Mouse (Mus musculus) hindbrain, embryonic 14.5 days (tissue): ENCODE results near the gene Klhl22. TPM values are rescaled to one million over a fixed set of nuclear protein-coding genes. Genes with fewer than 3 reads are reported as not detected.

Experiments
- ATAC-seq: fragments of 200-750 bp; cut with Nextera tagmentation; 2 replicates; pipeline ENCODE4 v1.8.0; 2017; ENCODE audit warnings: moderate number of reproducible peaks, mild to moderate bottlenecking, moderate TSS enrichment, moderate library complexity; ENCODE audit not compliant: low FRiP score
- DNase-seq: peaks from one replicate; pipeline ENCODE4 v3.0.0-alpha.2; 2015; ENCODE audit warnings: low spot score
- H3K27ac ChIP-seq: fragments of 300-500 bp; sonication (generic); 2 replicates; pipeline ENCODE4 v1.5.1; 2014; ENCODE audit warnings: mild to moderate bottlenecking, moderate library complexity
- H3K27me3 ChIP-seq: fragments of 300-500 bp; sonication (generic); 2 replicates; pipeline ENCODE4 v1.6.1; 2014; ENCODE audit warnings: mild to moderate bottlenecking, low read length, mixed read lengths; ENCODE audit not compliant: control insufficient read depth, insufficient read depth
- H3K36me3 ChIP-seq: fragments of 300-500 bp; sonication (generic); replicated peaks from 2 replicates; pipeline ENCODE4 v1.6.1; 2014; ENCODE audit not compliant: control insufficient read depth, insufficient read depth
- H3K4me1 ChIP-seq: fragments of 300-500 bp; sonication (generic); replicated peaks from 2 replicates; pipeline ENCODE4 v1.6.1; 2014; ENCODE audit warnings: antibody characterized with exemption, low read length, mixed read lengths; ENCODE audit not compliant: control insufficient read depth, insufficient read depth
- H3K4me2 ChIP-seq: fragments of 300-500 bp; sonication (generic); replicated peaks from 2 replicates; pipeline ENCODE4 v1.6.1; 2014; ENCODE audit warnings: mild to moderate bottlenecking, moderate library complexity
- H3K4me3 ChIP-seq: fragments of 300-500 bp; sonication (generic); replicated peaks from 2 replicates; pipeline ENCODE4 v1.5.1; 2014; ENCODE audit warnings: mild to moderate bottlenecking, low read length
- H3K9ac ChIP-seq: fragments of 300-500 bp; sonication (generic); 2 replicates; pipeline ENCODE4 v1.6.1; 2014
- H3K9me3 ChIP-seq: fragments of 300-500 bp; sonication (generic); 2 replicates; pipeline ENCODE4 v1.6.1; 2016; ENCODE audit warnings: low read length; ENCODE audit not compliant: control insufficient read depth
- WGBS: fragments of 180-500 bp; shearing (Covaris S2); extraction: QIAGEN DNeasy Blood & Tissue Kit; methylation state at CpG from one replicate; pipeline ENCODE4 v1.1.7; 2014; 5-methylcytosine and 5-hydroxymethylcytosine counted together
- polyA plus RNA-seq: library from polyadenylated mRNA; unstranded; fragments of >200 nt; fragmentation: Nextera tagmentation; extraction: Ambion mirVana; gene quantifications from 2 replicates; pipeline ENCODE4 v1.2.1, GENCODE M21; 2014

The Klhl22 gene
- polyA plus RNA-seq, 1 experiment from 2014 or later = 82.1 TPM

GRCm38 (mm10) chr16:17802839-17803674, 43.6 kb downstream of the Klhl22 start:
- Histone ChIP-seq H3K27ac (no peak overlapping the region), H3K36me3 (no peaks in the 10 kb centered on the region), H3K9ac (peak overlapping the region; percentile 46; the same call in 1 of the 2 replicates), H3K9me3 (no peaks in the 10 kb centered on the region), H3K4me1 (peaks cover 37% of the 10 kb centered on the region), H3K4me3 (peak overlapping the region; percentile 33), H3K4me2 (peak overlapping the region; percentile 64), H3K27me3 (peaks cover 86% of the 10 kb centered on the region)
- 2% methylated on average over 81 of the region's 83 CpGs for whole genome bisulfite sequencing
- ATAC-seq (no peak), DNase-seq (peak; percentile 40)

GRCm38 (mm10) chr16:17803675-17804448, 44.4 kb downstream of the Klhl22 start:
- peak overlapping the region; percentile 33 for H3K4me3 ChIP-seq
- ATAC-seq (no peak), DNase-seq (no peak)
- peak overlapping the region; percentile 64 for H3K4me2 ChIP-seq
- H3K9me3 ChIP-seq = no peaks in the 10 kb centered on the region
- 8% methylated on average over 33 of the region's 33 CpGs for WGBS
- 0 out of 2 replicates have a peak overlapping the region, but pooled peaks have one; percentile 2 for H3K9ac ChIP-seq
- H3K36me3 ChIP-seq = no peaks in the 10 kb centered on the region
- H3K4me1 ChIP-seq = peaks cover 37% of the 10 kb centered on the region
- H3K27ac ChIP-seq = no peak overlapping the region
- peaks cover 78% of the 10 kb centered on the region for H3K27me3 ChIP-seq

- DNase-seq = no peak
- no peak overlapping the region for H3K27ac ChIP-seq
These were observed 45.1 kb downstream of the Klhl22 start for GRCm38 (mm10) chr16:17804449-17804912.

GRCm38 (mm10) chr16:17804982-17805381, 45.6 kb downstream of the Klhl22 start:
- Histone ChIP-seq H3K4me2 (peak overlapping the region; percentile 47), H3K9ac (no peak overlapping the region), H3K27ac (no peak overlapping the region), H3K36me3 (no peaks in the 10 kb centered on the region), H3K27me3 (peaks cover 66% of the 10 kb centered on the region), H3K4me1 (peaks cover 44% of the 10 kb centered on the region), H3K4me3 (peak overlapping the region; percentile 20; the same call in 1 of the 2 replicates), H3K9me3 (no peaks in the 10 kb centered on the region)
- ATAC-seq = no peak
- no peak for DNase-seq
- WGBS = 11% methylated on average over 7 of the region's 7 CpGs

More at GRCm38 (mm10) chr16:17804449-17804912, 45.1 kb downstream of the Klhl22 start:
- H3K9me3 ChIP-seq = no peaks in the 10 kb centered on the region
- peaks cover 39% of the 10 kb centered on the region for H3K4me1 ChIP-seq
- peaks cover 71% of the 10 kb centered on the region for H3K27me3 ChIP-seq
- H3K36me3 ChIP-seq = no peaks in the 10 kb centered on the region
- WGBS = 3% methylated on average over 33 of the region's 33 CpGs
- peak overlapping the region; percentile 47 for H3K4me2 ChIP-seq
- H3K9ac ChIP-seq = 0 out of 2 replicates have a peak overlapping the region, but pooled peaks have one; percentile 2
- H3K4me3 ChIP-seq = peak overlapping the region; percentile 20
- no peak for ATAC-seq

- H3K36me3 ChIP-seq = no peaks in the 10 kb centered on the region
- peak overlapping the region; percentile 67 for H3K4me3 ChIP-seq
- no peaks in the 10 kb centered on the region for H3K9me3 ChIP-seq
- peaks cover 51% of the 10 kb centered on the region for H3K27me3 ChIP-seq
- 3% methylated on average over 48 of the region's 50 CpGs for WGBS
- peak overlapping the region; percentile 92 for H3K9ac ChIP-seq
- peaks cover 47% of the 10 kb centered on the region for H3K4me1 ChIP-seq
- H3K4me2 ChIP-seq = peak overlapping the region; percentile 98
- ATAC-seq (peak; percentile 25), DNase-seq (peak; percentile 36)
- H3K27ac ChIP-seq = peak overlapping the region; percentile 81
These were observed 47.3 kb downstream of the Klhl22 start for GRCm38 (mm10) chr16:17806581-17807191.

GRCm38 (mm10) chr16:17807192-17808009, 48.0 kb downstream of the Klhl22 start:
- Histone ChIP-seq H3K36me3 (no peaks in the 10 kb centered on the region), H3K27ac (peak overlapping the region; percentile 81), H3K4me1 (peaks cover 45% of the 10 kb centered on the region), H3K9ac (peak overlapping the region; percentile 92), H3K4me3 (peak overlapping the region; percentile 67), H3K4me2 (peak overlapping the region; percentile 98), H3K9me3 (no peaks in the 10 kb centered on the region), H3K27me3 (peaks cover 46% of the 10 kb centered on the region)
- DNase-seq (peak; percentile 88), ATAC-seq (peak; percentile 89)
- WGBS = 1% methylated on average over 69 of the region's 73 CpGs

- no peak overlapping the region for H3K4me3 ChIP-seq
- H3K9me3 ChIP-seq = no peaks in the 10 kb centered on the region
- no peak overlapping the region for H3K27ac ChIP-seq
- H3K9ac ChIP-seq = no peak overlapping the region
- DNase-seq (no peak), ATAC-seq (no peak)
- H3K4me1 ChIP-seq = peaks cover 32% of the 10 kb centered on the region
- H3K27me3 ChIP-seq = peaks cover 42% of the 10 kb centered on the region
- no peaks in the 10 kb centered on the region for H3K36me3 ChIP-seq
- H3K4me2 ChIP-seq = no peak overlapping the region
- WGBS = 83% methylated on average over 4 of the region's 4 CpGs
These were observed 49.7 kb downstream of the Klhl22 start for GRCm38 (mm10) chr16:17809125-17809524.

GRCm38 (mm10) chr16:17809711-17810110, 50.3 kb downstream of the Klhl22 start:
- no peak for ATAC-seq
- H3K4me2 ChIP-seq = no peak overlapping the region
- no peak overlapping the region for H3K4me3 ChIP-seq
- peaks cover 40% of the 10 kb centered on the region for H3K27me3 ChIP-seq
- peaks cover 27% of the 10 kb centered on the region for H3K4me1 ChIP-seq
- no peak for DNase-seq
- no peaks in the 10 kb centered on the region for H3K9me3 ChIP-seq
- H3K27ac ChIP-seq = peak overlapping the region; percentile 56; the same call in 1 of the 2 replicates
- 0 out of 2 replicates have a peak overlapping the region, but pooled peaks have one; percentile 2 for H3K9ac ChIP-seq
- no peaks in the 10 kb centered on the region for H3K36me3 ChIP-seq
- 19% methylated on average over 7 of the region's 7 CpGs for WGBS
